25 mouse cellular contexts compared by ENCODE assay signal in the genomic region with DNA sequence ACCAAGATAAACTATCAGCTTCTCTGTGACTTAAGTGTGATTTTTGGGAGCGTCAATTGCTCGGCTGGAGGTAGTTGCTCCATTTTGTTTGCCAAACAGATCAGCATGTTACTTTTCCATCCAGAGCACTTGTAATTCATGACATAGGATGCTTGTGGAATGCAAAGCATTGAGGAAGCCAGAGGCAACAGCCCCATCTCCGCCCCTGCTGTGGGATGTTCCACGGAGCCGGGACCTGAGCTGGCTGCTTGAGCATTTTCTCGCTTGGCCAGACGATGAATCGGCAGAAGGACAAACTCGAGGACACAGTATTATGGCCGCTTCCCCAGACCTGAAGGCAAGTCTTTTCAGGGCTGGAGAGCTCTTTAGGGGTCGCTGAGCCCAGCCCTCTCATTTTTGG.
"Had no signal": no experiment of that assay in that cellular context is flagged by ENCODE, and none has a peak within 500 bp of the region (broad histone marks: within the 10 kb centered on the region; RNA-seq: fewer than 3 reads in every experiment).

No protein-coding gene starts in this region.

- H3K4me3 ChIP-seq: heart, adult 2 months; heart, embryonic 13.5 days; heart, embryonic 15.5 days; hindbrain, embryonic 13.5 days; hindbrain, embryonic 15.5 days; kidney, embryonic 15.5 days; limb, embryonic 13.5 days; limb, embryonic 15.5 days; liver, embryonic 12.5 days had no signal

- H3K27me3 ChIP-seq: heart, embryonic 13.5 days; heart, embryonic 15.5 days; hindbrain, embryonic 13.5 days; hindbrain, embryonic 15.5 days; kidney, embryonic 15.5 days; limb, embryonic 13.5 days; limb, embryonic 15.5 days; liver, embryonic 12.5 days had no signal

- DNase-seq: gastrocnemius, postnatal 14 days; gastrocnemius, postnatal 36 days; heart, adult 11 months; heart, adult 2 months; heart, postnatal 14 days; heart, postnatal 36 days; kidney, adult 11 months; kidney, adult 2 months; kidney, adult 9 months; kidney, postnatal 14 days; kidney, postnatal 36 days; layer of hippocampus, adult 9-11 months; layer of hippocampus, postnatal 36 days had no signal

- ATAC-seq: intestine, embryonic 16.5 days; liver, embryonic 12.5 days had no signal

- H3K9ac ChIP-seq: heart, embryonic 13.5 days; heart, embryonic 15.5 days; hindbrain, embryonic 13.5 days; hindbrain, embryonic 15.5 days; kidney, embryonic 15.5 days; limb, embryonic 13.5 days; limb, embryonic 15.5 days; liver, embryonic 12.5 days; liver, embryonic 14.5 days had no signal

- H3K9me3 ChIP-seq: heart, embryonic 13.5 days; heart, embryonic 15.5 days; hindbrain, embryonic 13.5 days; hindbrain, embryonic 15.5 days; kidney, embryonic 15.5 days; limb, embryonic 13.5 days; limb, embryonic 15.5 days; liver, embryonic 12.5 days had no signal

- H3K36me3 ChIP-seq: heart, embryonic 13.5 days; heart, embryonic 15.5 days; hindbrain, embryonic 13.5 days; hindbrain, embryonic 15.5 days; kidney, embryonic 15.5 days; limb, embryonic 13.5 days; limb, embryonic 15.5 days; liver, embryonic 12.5 days had no signal

- H3K27ac ChIP-seq: heart, adult 2 months; heart, embryonic 13.5 days; heart, embryonic 15.5 days; hindbrain, embryonic 13.5 days; hindbrain, embryonic 15.5 days; kidney, embryonic 15.5 days; kidney, postnatal 0 days; limb, embryonic 13.5 days; limb, embryonic 15.5 days; liver, embryonic 12.5 days; liver, embryonic 14.5 days had no signal

- H3K4me1 ChIP-seq: limb, embryonic 13.5 days; liver, embryonic 12.5 days had no signal

- H3K4me2 ChIP-seq: heart, embryonic 11.5 days; heart, embryonic 13.5 days; heart, embryonic 15.5 days; hindbrain, embryonic 13.5 days; hindbrain, embryonic 15.5 days; kidney, embryonic 15.5 days; limb, embryonic 13.5 days; limb, embryonic 15.5 days; liver, embryonic 12.5 days had no signal
